Mouse (Mus musculus): ENCODE measurements around the gene Pogk.

- TF ChIP-seq CTCF (IDR thresholded peaks at IDR 0.05; ENCODE audit: low read depth) (no peak), EP300 (IDR thresholded peaks at IDR 0.05; ENCODE audit: low read depth) (no peak)
These were observed 13.3 kb downstream of the Pogk start for GRCm38 (mm10) chr1:166396381-166396780.
